Mouse (Mus musculus) kidney, embryonic 14.5 days (tissue): ENCODE measurements around the gene Bcl2l15. TPM values are rescaled to one million over a fixed set of nuclear protein-coding genes. Genes with fewer than 3 reads are reported as not detected.
"Not testable (repeated sequence)": the region's sequence is repeated elsewhere in the genome, so short reads cannot be mapped to it uniquely, and the experiment has no call there.

Experiments
- ATAC-seq: fragments of 200-750 bp; cut with Nextera tagmentation; 2 replicates; pipeline ENCODE4 v1.8.0; 2017; ENCODE audit warnings: moderate number of reproducible peaks, mild to moderate bottlenecking, moderate TSS enrichment, moderate library complexity; ENCODE audit not compliant: low FRiP score, low TSS enrichment
- H3K27ac ChIP-seq: fragments of 300-500 bp; sonication (generic); 2 replicates; pipeline ENCODE4 v1.5.1; 2014; ENCODE audit warnings: low read depth, mild to moderate bottlenecking, low read length, moderate library complexity, mixed read lengths
- H3K27me3 ChIP-seq: fragments of 300-500 bp; sonication (generic); 2 replicates; pipeline ENCODE4 v1.6.1; 2014; ENCODE audit warnings: mild to moderate bottlenecking, low read length; ENCODE audit not compliant: control insufficient read depth, insufficient read depth
- H3K36me3 ChIP-seq: fragments of 300-500 bp; sonication (generic); 2 replicates; pipeline ENCODE4 v1.6.1; 2014; ENCODE audit warnings: low read length, mixed read lengths; ENCODE audit not compliant: control insufficient read depth, insufficient read depth
- H3K4me1 ChIP-seq: fragments of 300-500 bp; sonication (generic); 2 replicates; pipeline ENCODE4 v1.6.1; 2014; ENCODE audit warnings: low read length, mixed read lengths; ENCODE audit not compliant: control insufficient read depth, insufficient read depth
- H3K4me2 ChIP-seq: fragments of 300-500 bp; sonication (generic); replicated peaks from 2 replicates; pipeline ENCODE4 v1.6.1; 2014; ENCODE audit warnings: low read depth, mild to moderate bottlenecking, low read length
- H3K4me3 ChIP-seq: fragments of 300-500 bp; sonication (generic); 2 replicates; pipeline ENCODE4 v1.5.1; 2014; ENCODE audit warnings: mild to moderate bottlenecking, low read length
- H3K9ac ChIP-seq: fragments of 300-500 bp; sonication (generic); 2 replicates; pipeline ENCODE4 v1.6.1; 2014; ENCODE audit warnings: low read depth, mild to moderate bottlenecking, low read length, moderate library complexity
- H3K9me3 ChIP-seq: fragments of 300-500 bp; sonication (generic); 2 replicates; pipeline ENCODE4 v1.6.1; 2016; ENCODE audit warnings: low read length; ENCODE audit not compliant: control insufficient read depth
- WGBS: fragments of 180-500 bp; shearing (Covaris S2); extraction: QIAGEN DNeasy Blood & Tissue Kit; methylation state at CpG from one replicate; pipeline ENCODE4 v1.1.7; 2014; 5-methylcytosine and 5-hydroxymethylcytosine counted together
- polyA plus RNA-seq: library from polyadenylated mRNA; unstranded; fragments of >200 nt; fragmentation: Nextera tagmentation; extraction: Ambion mirVana; gene quantifications from 2 replicates; pipeline ENCODE4 v1.2.1, GENCODE M21; 2014

The Bcl2l15 gene
- polyA plus RNA-seq, 1 experiment from 2014 or later, result not detected

- no peak overlapping the region for H3K9ac ChIP-seq
- H3K4me2 ChIP-seq, result no peak overlapping the region
- H3K27ac ChIP-seq, result no peak overlapping the region
- no peaks in the 10 kb centered on the region for H3K9me3 ChIP-seq
- peaks cover 12% of the 10 kb centered on the region; the same call in 1 of the 2 replicates for H3K4me1 ChIP-seq
- no peak overlapping the region for H3K4me3 ChIP-seq
- WGBS, result 91% methylated on average over 6 of the region's 6 CpGs
- H3K36me3 ChIP-seq, result peaks cover 22% of the 10 kb centered on the region
- no peak for ATAC-seq
- no peaks in the 10 kb centered on the region for H3K27me3 ChIP-seq
These were observed 21.4 kb upstream of the Bcl2l15 start for GRCm38 (mm10) chr3:103810967-103811366.

DNA sequence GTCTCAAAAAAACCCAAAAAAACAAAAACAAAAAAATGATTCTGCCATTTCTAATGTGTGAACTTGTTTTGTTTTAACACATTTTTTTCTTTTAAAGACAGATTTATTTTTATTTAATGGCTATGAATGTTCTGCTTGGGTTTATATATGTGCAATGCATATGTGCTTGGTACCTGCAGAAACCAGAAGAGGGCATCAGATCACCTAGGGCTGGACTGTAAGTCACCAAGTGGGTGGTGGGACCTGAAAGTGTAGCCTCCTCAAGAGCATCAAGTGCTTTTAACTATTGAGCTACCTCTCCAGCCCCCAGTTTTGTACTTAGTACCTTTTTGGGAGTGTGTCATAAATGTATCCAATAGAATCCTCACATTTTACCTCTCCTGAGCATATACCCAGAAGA is 4.9 kb upstream of the Bcl2l15 start:
- Histone ChIP-seq H3K36me3 (peaks cover 6% of the 10 kb centered on the region; the same call in 1 of the 2 replicates), H3K4me2 (no peak overlapping the region), H3K9ac (no peak overlapping the region), H3K9me3 (no peaks in the 10 kb centered on the region), H3K4me3 (no peak overlapping the region), H3K27me3 (no peaks in the 10 kb centered on the region), H3K27ac (no peak overlapping the region), H3K4me1 (no peaks in the 10 kb centered on the region)
- no peak for ATAC-seq

DNA sequence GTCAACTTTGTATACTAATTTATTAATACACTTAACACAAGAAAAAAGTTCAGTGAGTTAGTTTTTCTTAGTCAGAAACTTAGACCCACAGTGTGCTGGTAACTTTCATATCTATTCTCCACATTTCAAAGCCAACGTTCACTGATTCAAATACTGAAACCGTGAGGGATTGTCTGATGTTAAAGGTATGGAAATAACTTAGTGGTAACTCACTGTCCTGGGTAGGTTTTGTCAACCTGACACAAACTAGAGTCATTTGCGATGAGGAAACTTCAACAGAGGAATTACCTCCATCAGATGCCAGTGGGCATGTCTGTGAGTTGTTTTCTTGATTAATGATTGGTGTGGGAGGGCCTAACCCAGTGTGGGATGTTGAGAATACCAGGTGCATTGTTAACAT is 3.4 kb upstream of the Bcl2l15 start:
- no peaks in the 10 kb centered on the region for H3K4me1 ChIP-seq
- H3K27ac ChIP-seq, result no peak overlapping the region
- no peak overlapping the region for H3K9ac ChIP-seq
- 88% methylated on average over 3 of the region's 3 CpGs for WGBS
- no peak overlapping the region for H3K4me3 ChIP-seq
- no peak for ATAC-seq
- H3K27me3 ChIP-seq, result no peaks in the 10 kb centered on the region
- no peaks in the 10 kb centered on the region for H3K36me3 ChIP-seq
- H3K9me3 ChIP-seq, result no peaks in the 10 kb centered on the region
- H3K4me2 ChIP-seq, result no peak overlapping the region

DNA sequence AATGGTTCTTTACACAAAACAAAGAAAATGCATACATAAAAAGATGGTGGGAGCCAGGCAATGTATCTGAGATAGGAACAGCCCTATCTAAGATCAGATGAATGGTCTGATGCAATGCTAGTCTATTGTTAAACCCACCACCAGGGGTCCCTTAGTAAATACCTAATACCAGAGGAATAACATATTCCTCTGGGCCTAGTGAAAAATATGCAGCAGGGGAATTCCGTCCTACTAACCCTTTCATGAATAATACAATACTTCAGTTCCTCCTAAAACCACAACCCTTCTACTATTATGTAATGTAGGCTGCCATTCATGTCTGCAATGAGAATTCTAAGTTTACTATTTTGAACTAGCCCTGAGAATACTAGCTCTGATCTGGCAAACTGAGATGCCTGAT is 1.7 kb upstream of the Bcl2l15 start:
- not testable (repeated sequence) for H3K4me3 ChIP-seq, H3K27ac ChIP-seq, H3K27me3 ChIP-seq, ATAC-seq, H3K4me1 ChIP-seq, H3K9me3 ChIP-seq, H3K4me2 ChIP-seq, H3K9ac ChIP-seq, H3K36me3 ChIP-seq
- 68% methylated on average over 1 of the region's 1 CpGs for WGBS

DNA sequence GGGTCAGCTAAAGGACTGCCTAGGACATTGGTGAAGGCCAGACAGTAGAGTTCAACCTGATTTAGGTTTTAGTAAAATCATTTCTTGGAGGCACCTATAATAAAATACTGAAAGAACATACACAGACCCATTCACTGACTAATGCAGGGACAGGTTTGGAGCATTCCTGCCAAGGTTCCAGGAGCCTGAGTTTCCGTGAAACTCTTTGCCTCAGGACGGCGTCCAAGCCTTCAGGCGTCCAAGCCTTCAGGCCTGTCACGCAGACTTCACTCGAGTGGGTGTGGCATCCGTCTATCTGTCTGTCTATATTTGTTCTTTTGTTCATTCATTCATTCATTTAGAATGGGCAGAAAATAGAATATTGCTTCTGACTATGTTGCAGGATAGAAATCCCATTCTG is 1.3 kb upstream of the Bcl2l15 start:
- Histone ChIP-seq H3K27me3 (no peaks in the 10 kb centered on the region), H3K27ac (no peak overlapping the region), H3K36me3 (no peaks in the 10 kb centered on the region), H3K9me3 (no peaks in the 10 kb centered on the region), H3K4me2 (no peak overlapping the region), H3K4me1 (no peaks in the 10 kb centered on the region), H3K9ac (no peak overlapping the region), H3K4me3 (no peak overlapping the region)
- 84% methylated on average over 7 of the region's 7 CpGs for WGBS
- no peak for ATAC-seq

GRCm38 (mm10) chr3:103834001-103834400 is 1.6 kb downstream of the Bcl2l15 start:
- Histone ChIP-seq H3K4me3 (no peak overlapping the region), H3K4me2 (no peak overlapping the region), H3K36me3 (no peaks in the 10 kb centered on the region), H3K4me1 (no peaks in the 10 kb centered on the region), H3K27me3 (no peaks in the 10 kb centered on the region), H3K9me3 (no peaks in the 10 kb centered on the region), H3K9ac (no peak overlapping the region), H3K27ac (no peak overlapping the region)
- no peak for ATAC-seq
- 86% methylated on average over 2 of the region's 2 CpGs for WGBS

DNA sequence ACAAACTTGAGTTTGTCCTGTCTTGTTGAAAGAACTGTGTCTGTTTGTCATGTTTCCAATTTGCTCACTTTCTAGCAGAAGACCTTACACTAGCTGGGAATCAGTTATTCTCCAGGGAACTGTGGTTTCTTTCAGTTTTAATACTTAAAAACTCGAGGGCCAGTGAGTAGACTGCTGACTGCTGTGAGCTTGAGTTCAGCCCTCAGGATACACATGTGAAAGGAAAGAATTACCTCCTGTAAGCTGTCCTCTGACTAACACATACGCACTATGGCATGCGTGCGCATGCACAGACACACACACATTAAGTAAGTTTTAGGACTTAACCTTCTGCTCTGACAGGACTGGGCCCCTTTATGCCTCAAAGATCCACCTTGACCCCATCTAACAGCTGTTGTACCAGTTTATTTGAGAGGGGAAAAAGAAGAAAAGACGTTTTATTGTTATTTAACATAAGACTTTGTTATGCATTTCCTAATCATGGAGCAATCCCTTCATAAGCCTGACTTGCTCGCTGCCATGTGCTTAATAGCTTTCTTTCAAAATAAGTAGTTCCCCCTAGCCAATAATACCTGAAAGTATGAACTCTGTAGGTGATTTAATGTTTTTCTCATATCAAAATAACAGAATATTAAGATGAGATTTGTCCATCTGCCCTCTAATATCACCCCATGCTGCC is 3.0 kb downstream of the Bcl2l15 start:
- Histone ChIP-seq H3K9me3 (no peaks in the 10 kb centered on the region), H3K4me3 (no peak overlapping the region), H3K9ac (no peak overlapping the region), H3K36me3 (no peaks in the 10 kb centered on the region), H3K27me3 (no peaks in the 10 kb centered on the region), H3K4me2 (no peak overlapping the region), H3K4me1 (no peaks in the 10 kb centered on the region), H3K27ac (no peak overlapping the region)
- 81% methylated on average over 6 of the region's 6 CpGs for WGBS
- ATAC-seq, result no peak

- Histone ChIP-seq H3K9me3 (no peaks in the 10 kb centered on the region), H3K4me3 (no peak overlapping the region), H3K36me3 (no peaks in the 10 kb centered on the region), H3K27me3 (no peaks in the 10 kb centered on the region), H3K9ac (no peak overlapping the region), H3K27ac (no peak overlapping the region), H3K4me1 (no peaks in the 10 kb centered on the region), H3K4me2 (no peak overlapping the region)
- 84% methylated on average over 10 of the region's 10 CpGs for WGBS
- no peak for ATAC-seq
These were observed 3.5 kb downstream of the Bcl2l15 start for GRCm38 (mm10) chr3:103835951-103836310.

GRCm38 (mm10) chr3:103836453-103836852 is 4.1 kb downstream of the Bcl2l15 start:
- H3K4me3 ChIP-seq, result no peak overlapping the region
- no peaks in the 10 kb centered on the region for H3K36me3 ChIP-seq
- no peak overlapping the region for H3K4me2 ChIP-seq
- H3K4me1 ChIP-seq, result no peaks in the 10 kb centered on the region
- no peak overlapping the region for H3K27ac ChIP-seq
- H3K9me3 ChIP-seq, result no peaks in the 10 kb centered on the region
- no peaks in the 10 kb centered on the region for H3K27me3 ChIP-seq
- ATAC-seq, result no peak
- H3K9ac ChIP-seq, result no peak overlapping the region
- 97% methylated on average over 5 of the region's 5 CpGs for WGBS
